Mouse (Mus musculus): ENCODE results near the gene Surf6. TPM values are rescaled to one million over a fixed set of nuclear protein-coding genes. Genes with fewer than 3 reads are reported as not detected.
"Not testable (repeated sequence)": the region's sequence is repeated elsewhere in the genome, so short reads cannot be mapped to it uniquely, and the experiment has no call there.

Gene Surf6
- polyA plus RNA-seq, 1 experiment from 2014 or later: 15.4 TPM

DNA sequence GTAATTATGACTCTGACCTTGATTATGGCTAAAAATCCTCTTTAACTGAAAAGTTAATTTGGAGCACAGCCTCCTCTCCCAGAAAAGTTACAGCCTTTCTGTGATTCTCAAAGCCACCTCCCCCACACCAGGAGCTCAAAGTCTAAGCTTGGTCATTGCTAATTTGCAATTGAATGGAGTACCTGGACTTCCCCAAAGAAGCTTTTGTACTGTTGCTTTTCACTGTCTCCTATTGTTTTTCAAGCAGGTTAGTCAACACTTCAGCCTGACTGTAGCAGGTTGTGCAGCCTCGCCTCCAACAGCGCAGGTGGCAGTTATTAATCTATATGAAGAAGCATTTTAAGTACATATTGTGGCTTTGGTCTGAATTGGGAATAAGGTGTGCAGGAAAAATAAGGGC is 17.1 kb downstream of the Surf6 start:
- H3K27ac ChIP-seq (ENCODE audit: low read depth, low read length); H3K27me3 ChIP-seq (replicated peaks; ENCODE audit: control insufficient read depth, insufficient read depth, low read length); H3K4me1 ChIP-seq (ENCODE audit: control insufficient read depth, insufficient read depth, low read length); H3K9ac ChIP-seq (ENCODE audit: low read length); H3K4me2 ChIP-seq (ENCODE audit: low read length); ATAC-seq; H3K9me3 ChIP-seq (replicated peaks; ENCODE audit: control insufficient read depth, low read length); DNase-seq (ENCODE audit: low spot score); H3K4me3 ChIP-seq (ENCODE audit: low read depth, low read length): not testable (repeated sequence)
- 76% methylated on average over 2 of the region's 2 CpGs for WGBS
- peaks cover 18% of the 10 kb centered on the region for H3K36me3 ChIP-seq (ENCODE audit: control insufficient read depth, insufficient read depth, low read length)

DNA sequence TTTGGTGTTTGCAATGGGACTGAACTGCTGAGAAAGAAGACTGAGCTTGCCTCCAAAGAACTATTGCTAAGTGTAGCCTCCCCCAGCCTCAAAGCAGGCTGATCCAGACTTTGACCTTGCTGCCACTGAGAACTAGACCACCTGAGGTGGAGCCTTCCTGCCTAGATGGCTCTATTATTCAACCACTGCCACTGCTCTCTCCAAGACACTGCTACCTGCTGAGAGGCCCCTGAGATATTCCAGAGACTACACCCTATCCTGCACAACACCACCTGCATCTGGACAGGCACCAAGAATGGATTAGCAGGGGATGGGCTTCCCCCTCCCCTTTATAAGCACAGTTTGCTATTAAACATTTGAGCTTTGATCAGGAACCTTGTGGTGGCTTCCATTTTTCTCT is 24.1 kb downstream of the Surf6 start:
- no peaks in the 10 kb centered on the region for H3K9me3 ChIP-seq (replicated peaks; ENCODE audit: control insufficient read depth, low read length)
- ATAC-seq (no peak), DNase-seq (ENCODE audit: low spot score) (no peak)
- no peak overlapping the region for H3K4me2 ChIP-seq (ENCODE audit: low read length)
- H3K4me3 ChIP-seq (ENCODE audit: low read depth, low read length): no peak overlapping the region
- no peaks in the 10 kb centered on the region for H3K4me1 ChIP-seq (ENCODE audit: control insufficient read depth, insufficient read depth, low read length)
- H3K27ac ChIP-seq (ENCODE audit: low read depth, low read length): no peak overlapping the region
- no peaks in the 10 kb centered on the region for H3K36me3 ChIP-seq (ENCODE audit: control insufficient read depth, insufficient read depth, low read length)
- no peaks in the 10 kb centered on the region for H3K27me3 ChIP-seq (replicated peaks; ENCODE audit: control insufficient read depth, insufficient read depth, low read length)
- H3K9ac ChIP-seq (ENCODE audit: low read length): no peak overlapping the region

DNA sequence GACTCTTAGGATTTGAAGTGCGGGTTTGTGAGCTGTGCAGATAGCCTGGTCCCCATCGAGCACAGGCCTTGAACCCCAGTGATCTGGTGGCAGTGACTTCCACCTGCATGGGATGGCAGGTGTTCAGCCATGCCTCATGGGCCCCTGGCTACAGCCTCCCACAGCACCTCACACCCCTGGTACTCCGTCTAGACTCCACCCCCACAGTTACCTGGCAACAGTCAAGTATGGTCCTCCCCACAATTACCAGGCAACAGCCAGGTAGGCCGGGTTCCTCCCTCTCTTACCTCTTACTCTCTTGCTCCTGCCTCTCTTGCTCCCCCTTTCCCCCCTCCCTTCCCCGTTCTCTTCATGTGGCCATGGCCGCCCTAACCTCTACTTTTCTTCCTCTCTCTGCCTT is 32.0 kb downstream of the Surf6 start:
- Histone ChIP-seq H3K9me3 (replicated peaks; ENCODE audit: control insufficient read depth, low read length) (no peaks in the 10 kb centered on the region), H3K27me3 (replicated peaks; ENCODE audit: control insufficient read depth, insufficient read depth, low read length) (no peaks in the 10 kb centered on the region), H3K36me3 (ENCODE audit: control insufficient read depth, insufficient read depth, low read length) (no peaks in the 10 kb centered on the region), H3K27ac (ENCODE audit: low read depth, low read length) (no peak overlapping the region), H3K4me2 (ENCODE audit: low read length) (no peak overlapping the region), H3K9ac (ENCODE audit: low read length) (no peak overlapping the region), H3K4me1 (ENCODE audit: control insufficient read depth, insufficient read depth, low read length) (no peaks in the 10 kb centered on the region), H3K4me3 (ENCODE audit: low read depth, low read length) (no peak overlapping the region)
- ATAC-seq (no peak), DNase-seq (ENCODE audit: low spot score) (no peak)
- 75% methylated on average over 6 of the region's 6 CpGs for WGBS

DNA sequence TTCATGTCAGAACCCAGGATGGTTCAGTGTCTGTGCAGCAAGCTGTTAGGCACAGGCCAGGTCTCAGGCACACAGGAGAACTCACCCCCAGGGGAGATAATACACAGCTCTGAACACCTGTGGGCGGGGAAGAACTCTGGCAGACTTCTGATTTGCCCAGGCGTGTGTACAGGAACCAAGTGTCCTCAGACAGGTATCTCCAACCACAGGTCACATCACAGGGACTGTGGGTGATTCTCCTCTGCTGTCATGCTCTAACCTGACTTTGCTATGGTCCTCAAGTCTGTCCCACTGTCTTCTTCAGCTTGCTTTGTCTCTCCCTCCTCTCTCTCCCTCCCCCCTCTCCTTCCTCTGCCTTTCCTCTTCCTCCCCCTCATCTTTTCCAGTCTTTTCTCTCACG is 37.8 kb downstream of the Surf6 start, which contains the start of gene Abo:
Abo (minus strand) TSS at position 101 of the 400 bp plus-strand sequence.
- DNase-seq (ENCODE audit: low spot score) (no peak), ATAC-seq (no peak)
- Histone ChIP-seq H3K4me2 (ENCODE audit: low read length) (no peak within 1 kb of the TSS), H3K27me3 (replicated peaks; ENCODE audit: control insufficient read depth, insufficient read depth, low read length) (no peaks in the 10 kb centered on the region), H3K36me3 (ENCODE audit: control insufficient read depth, insufficient read depth, low read length) (no peaks in the 10 kb centered on the region), H3K4me1 (ENCODE audit: control insufficient read depth, insufficient read depth, low read length) (no peaks in the 10 kb centered on the region), H3K27ac (ENCODE audit: low read depth, low read length) (no peak within 1 kb of the TSS), H3K4me3 (ENCODE audit: low read depth, low read length) (no peak within 1 kb of the TSS), H3K9me3 (replicated peaks; ENCODE audit: control insufficient read depth, low read length) (no peaks in the 10 kb centered on the region), H3K9ac (ENCODE audit: low read length) (no peak within 1 kb of the TSS)
- WGBS: 69% methylated on average over 3 of the region's 3 CpGs

DNA sequence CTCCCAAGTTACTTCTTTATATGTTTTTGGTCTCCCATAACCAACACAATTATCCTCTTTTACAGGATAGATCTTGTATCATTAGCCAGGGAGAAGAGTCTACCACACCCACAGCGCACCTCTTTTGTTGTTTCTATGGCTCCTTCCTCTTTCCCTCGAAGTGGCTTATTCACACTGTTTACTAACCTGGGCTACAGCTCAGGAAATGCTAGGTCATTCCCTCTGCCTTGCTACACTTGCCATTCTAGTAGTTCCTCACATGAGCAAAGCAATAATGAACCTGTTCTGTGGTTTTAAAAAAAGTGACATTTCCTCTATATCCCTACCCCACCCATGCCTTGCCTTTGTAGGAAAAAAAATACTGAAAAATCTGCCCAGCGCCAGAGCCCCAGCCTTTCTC is 39.8 kb downstream of the Surf6 start:
- 80% methylated on average over 3 of the region's 3 CpGs for WGBS
- Histone ChIP-seq H3K36me3 (ENCODE audit: control insufficient read depth, insufficient read depth, low read length) (no peaks in the 10 kb centered on the region), H3K9ac (ENCODE audit: low read length) (no peak overlapping the region), H3K27ac (ENCODE audit: low read depth, low read length) (no peak overlapping the region), H3K4me2 (ENCODE audit: low read length) (no peak overlapping the region), H3K4me3 (ENCODE audit: low read depth, low read length) (no peak overlapping the region), H3K4me1 (ENCODE audit: control insufficient read depth, insufficient read depth, low read length) (no peaks in the 10 kb centered on the region), H3K9me3 (replicated peaks; ENCODE audit: control insufficient read depth, low read length) (no peaks in the 10 kb centered on the region), H3K27me3 (replicated peaks; ENCODE audit: control insufficient read depth, insufficient read depth, low read length) (no peaks in the 10 kb centered on the region)
- DNase-seq (ENCODE audit: low spot score) (no peak), ATAC-seq (no peak)

DNA sequence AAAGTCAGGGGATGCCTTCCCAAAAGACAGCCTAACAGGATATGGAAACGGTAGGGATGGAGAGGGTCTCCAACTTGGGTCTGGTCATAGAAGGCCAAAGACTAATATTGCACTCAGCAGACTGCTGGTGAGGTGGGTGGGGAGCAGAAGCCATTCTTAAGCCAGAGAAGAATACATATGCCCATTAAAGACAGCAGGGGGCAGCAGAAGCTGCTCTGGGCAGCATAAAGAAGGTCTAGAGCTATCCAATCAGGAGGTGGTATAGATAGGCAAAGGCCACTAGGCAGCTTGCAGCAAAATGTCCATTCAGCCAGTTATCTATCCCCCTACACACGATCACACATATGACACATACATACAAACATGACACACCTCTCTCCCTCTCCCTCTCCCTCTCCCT is 55.0 kb downstream of the Surf6 start:
- H3K4me3 ChIP-seq (ENCODE audit: low read depth, low read length): no peak overlapping the region
- H3K4me2 ChIP-seq (ENCODE audit: low read length): no peak overlapping the region
- no peak for ATAC-seq
- DNase-seq (ENCODE audit: low spot score): peak; percentile 29
- H3K27me3 ChIP-seq (replicated peaks; ENCODE audit: control insufficient read depth, insufficient read depth, low read length): no peaks in the 10 kb centered on the region
- no peak overlapping the region for H3K27ac ChIP-seq (ENCODE audit: low read depth, low read length)
- no peaks in the 10 kb centered on the region; the same call in 1 of the 2 replicates for H3K9me3 ChIP-seq (replicated peaks; ENCODE audit: control insufficient read depth, low read length)
- H3K9ac ChIP-seq (ENCODE audit: low read length): no peak overlapping the region
- H3K36me3 ChIP-seq (ENCODE audit: control insufficient read depth, insufficient read depth, low read length): no peaks in the 10 kb centered on the region
- no peaks in the 10 kb centered on the region for H3K4me1 ChIP-seq (ENCODE audit: control insufficient read depth, insufficient read depth, low read length)
- 51% methylated on average over 2 of the region's 2 CpGs for WGBS

Other genes starting within 250 kb of the Surf6 start
- gene Lcn4, start 231.6 kb downstream of the Surf6 start, polyA plus RNA-seq (2014; fragmentation: Nextera tagmentation; extraction: Ambion mirVana): not detected in 2 replicates
- not detected in 2 replicates for gene Abo, start 37.9 kb downstream of the Surf6 start, polyA plus RNA-seq (2014; fragmentation: Nextera tagmentation; extraction: Ambion mirVana)
- gene Med22, start 7.8 kb upstream of the Surf6 start, polyA plus RNA-seq (2014; fragmentation: Nextera tagmentation; extraction: Ambion mirVana): 159 and 161 TPM in 2 replicates
- gene Rpl7a, start 7.9 kb upstream of the Surf6 start, polyA plus RNA-seq (2014; fragmentation: Nextera tagmentation; extraction: Ambion mirVana): 626 and 738 TPM in 2 replicates
- gene Surf2, start 13.5 kb upstream of the Surf6 start, polyA plus RNA-seq (2014; fragmentation: Nextera tagmentation; extraction: Ambion mirVana): 53.3 and 54.0 TPM in 2 replicates
- 72.0 and 74.2 TPM in 2 replicates for gene Surf1, start 13.7 kb upstream of the Surf6 start, polyA plus RNA-seq (2014; fragmentation: Nextera tagmentation; extraction: Ambion mirVana)
- 97.3 and 103 TPM in 2 replicates for gene Surf4, start 31.0 kb upstream of the Surf6 start, polyA plus RNA-seq (2014; fragmentation: Nextera tagmentation; extraction: Ambion mirVana)
- 0.52 TPM in 1 of 2 replicates, not detected in the other for gene Stkld1, start 31.2 kb upstream of the Surf6 start, polyA plus RNA-seq (2014; fragmentation: Nextera tagmentation; extraction: Ambion mirVana)
- gene Rexo4, start 61.5 kb upstream of the Surf6 start, polyA plus RNA-seq (2014; fragmentation: Nextera tagmentation; extraction: Ambion mirVana): 36.7 and 40.7 TPM in 2 replicates
- gene Adamts13, start 70.5 kb upstream of the Surf6 start, polyA plus RNA-seq (2014; fragmentation: Nextera tagmentation; extraction: Ambion mirVana): 0.53 TPM in 1 of 2 replicates, not detected in the other
- 58.7 and 64.8 TPM in 2 replicates for gene Cacfd1, start 107.0 kb upstream of the Surf6 start, polyA plus RNA-seq (2014; fragmentation: Nextera tagmentation; extraction: Ambion mirVana)
- 3.4 TPM in 2 replicates for gene Slc2a6, start 125.1 kb upstream of the Surf6 start, polyA plus RNA-seq (2014; fragmentation: Nextera tagmentation; extraction: Ambion mirVana)
- not detected in 2 replicates for gene Mymk, start 169.3 kb upstream of the Surf6 start, polyA plus RNA-seq (2014; fragmentation: Nextera tagmentation; extraction: Ambion mirVana)
- 10.4 TPM in 2 replicates for gene Adamtsl2, start 176.5 kb upstream of the Surf6 start, polyA plus RNA-seq (2014; fragmentation: Nextera tagmentation; extraction: Ambion mirVana)
- gene Fam163b, start 239.6 kb upstream of the Surf6 start, polyA plus RNA-seq (2014; fragmentation: Nextera tagmentation; extraction: Ambion mirVana): 2.4 and 3.2 TPM in 2 replicates

Measured in forebrain, embryonic 14.5 days (tissue).